Mouse (Mus musculus): Measurements from ENCODE around the gene Rxra. TPM values are rescaled to one million over a fixed set of nuclear protein-coding genes. Genes with fewer than 3 reads are reported as not detected.

Gene Rxra
- 4.8 and 6.9 TPM in 2 replicates for polyA plus RNA-seq (2015; fragmentation: Nextera tagmentation; extraction: Ambion mirVana)

GRCm38 (mm10) chr2:27676106-27676477 lies at the start of gene Rxra:
Gene Rxra, plus strand, starts transcription at chr2:27676440.

Other genes with a start within 250 kb of the Rxra start
- 2.8 and 3.9 TPM in 2 replicates for gene Vav2, start 249.4 kb upstream of the Rxra start, polyA plus RNA-seq (2015; fragmentation: Nextera tagmentation; extraction: Ambion mirVana)
- 1.2 and 1.8 TPM in 2 replicates for gene Brd3os, start 234.1 kb upstream of the Rxra start, polyA plus RNA-seq (2015; fragmentation: Nextera tagmentation; extraction: Ambion mirVana)
- 36.7 and 39.2 TPM in 2 replicates for gene Brd3, start 168.8 kb upstream of the Rxra start, polyA plus RNA-seq (2015; fragmentation: Nextera tagmentation; extraction: Ambion mirVana)
- 30.2 and 30.4 TPM in 2 replicates for gene Wdr5, start 161.3 kb upstream of the Rxra start, polyA plus RNA-seq (2015; fragmentation: Nextera tagmentation; extraction: Ambion mirVana)
- 34.7 and 37.0 TPM in 2 replicates for gene Col5a1, start 210.0 kb downstream of the Rxra start, polyA plus RNA-seq (2015; fragmentation: Nextera tagmentation; extraction: Ambion mirVana)

Data from spleen, postnatal 0 days (tissue).